Mouse (Mus musculus) heart, embryonic 15.5 days (tissue): ENCODE results near the gene Top2b. TPM values are rescaled to one million over a fixed set of nuclear protein-coding genes. Genes with fewer than 3 reads are reported as not detected.
A peak's percentile ranks its signal among the peaks of the same experiment; 100 is the strongest.

Source experiments
- ATAC-seq: fragments of 200-750 bp; cut with Nextera tagmentation; replicated peaks from 2 replicates; pipeline ENCODE4 v1.8.0; 2017; ENCODE audit warnings: low read depth, moderate TSS enrichment; ENCODE audit not compliant: insufficient number of reproducible peaks, insufficient read depth, low FRiP score
- H3K27ac ChIP-seq: fragments of 300-500 bp; sonication (generic); 2 replicates; pipeline ENCODE4 v1.5.1; 2015; ENCODE audit warnings: mild to moderate bottlenecking, inconsistent platforms
- H3K27me3 ChIP-seq: fragments of 300-500 bp; sonication (generic); 2 replicates; pipeline ENCODE4 v1.6.1; 2015; ENCODE audit warnings: inconsistent platforms
- H3K36me3 ChIP-seq: fragments of 300-500 bp; sonication (generic); 2 replicates; pipeline ENCODE4 v1.6.1; 2015; ENCODE audit warnings: mild to moderate bottlenecking, inconsistent platforms
- H3K4me1 ChIP-seq: fragments of 300-500 bp; sonication (generic); replicated peaks from 2 replicates; pipeline ENCODE4 v1.6.1; 2015; ENCODE audit warnings: inconsistent platforms
- H3K4me2 ChIP-seq: fragments of 300-500 bp; sonication (generic); 2 replicates; pipeline ENCODE4 v1.6.1; 2015; ENCODE audit warnings: inconsistent platforms, mild to moderate bottlenecking, moderate library complexity
- H3K4me3 ChIP-seq: fragments of 300-500 bp; sonication (generic); 2 replicates; pipeline ENCODE4 v1.5.1; 2015; ENCODE audit warnings: mild to moderate bottlenecking, inconsistent platforms
- H3K9ac ChIP-seq: fragments of 300-500 bp; sonication (generic); 2 replicates; pipeline ENCODE4 v1.6.1; 2015; ENCODE audit warnings: mild to moderate bottlenecking, inconsistent platforms
- H3K9me3 ChIP-seq: fragments of 300-500 bp; sonication (generic); replicated peaks from 2 replicates; pipeline ENCODE4 v1.6.1; 2016; ENCODE audit warnings: inconsistent platforms
- WGBS: fragments of 180-500 bp; shearing (Covaris S2); methylation state at CpG from one replicate; pipeline ENCODE4 v1.1.7; 2015; ENCODE audit warnings: mixed read lengths; 5-methylcytosine and 5-hydroxymethylcytosine counted together
- polyA plus RNA-seq: library from polyadenylated mRNA; unstranded; fragments of >200 nt; fragmentation: Nextera tagmentation; extraction: Ambion mirVana; gene quantifications from 2 replicates; pipeline ENCODE4 v1.2.1, GENCODE M21; 2015

The Top2b gene
- 29.5 and 31.6 TPM in 2 replicates for polyA plus RNA-seq

GRCm38 (mm10) chr14:16364878-16365337 is at the start of gene Top2b:
Gene Top2b, plus strand, starts transcription at chr14:16365179.
- Histone ChIP-seq H3K4me1 (peaks cover 14% of the 10 kb centered on the region), H3K27ac (peak within 1 kb of the TSS; percentile 97)
- ATAC-seq: peak; percentile 99

GRCm38 (mm10) chr14:16316715-16317114 is 48.3 kb upstream of the Top2b start:
- H3K4me3 ChIP-seq: no peak overlapping the region
- H3K9me3 ChIP-seq: no peaks in the 10 kb centered on the region
- 20% methylated on average over 1 of the region's 1 CpGs for WGBS
- no peaks in the 10 kb centered on the region for H3K36me3 ChIP-seq
- peak overlapping the region; percentile 61; the same call in 1 of the 2 replicates for H3K27ac ChIP-seq
- no peak for ATAC-seq
- H3K4me2 ChIP-seq: no peak overlapping the region
- H3K27me3 ChIP-seq: no peaks in the 10 kb centered on the region
- H3K4me1 ChIP-seq: peaks cover 6% of the 10 kb centered on the region
- no peak overlapping the region for H3K9ac ChIP-seq

More at GRCm38 (mm10) chr14:16364878-16365337, at the start of gene Top2b:
- Histone ChIP-seq H3K27me3 (no peaks in the 10 kb centered on the region), H3K36me3 (no peaks in the 10 kb centered on the region), H3K9me3 (no peaks in the 10 kb centered on the region), H3K4me2 (peak within 1 kb of the TSS; percentile 84), H3K9ac (peak within 1 kb of the TSS; percentile 89), H3K4me3 (peak within 1 kb of the TSS; percentile 75)
- WGBS: under 1% methylated on average over 32 of the region's 32 CpGs

GRCm38 (mm10) chr14:16319818-16320217 is 45.2 kb upstream of the Top2b start:
- ATAC-seq: no peak
- no peak overlapping the region for H3K27ac ChIP-seq
- no peaks in the 10 kb centered on the region for H3K4me1 ChIP-seq
- H3K9ac ChIP-seq: no peak overlapping the region
- no peak overlapping the region for H3K4me2 ChIP-seq
- no peak overlapping the region for H3K4me3 ChIP-seq
- 79% methylated on average over 2 of the region's 2 CpGs for WGBS
- no peaks in the 10 kb centered on the region for H3K36me3 ChIP-seq
- no peaks in the 10 kb centered on the region for H3K9me3 ChIP-seq
- no peaks in the 10 kb centered on the region for H3K27me3 ChIP-seq

- H3K4me1 ChIP-seq: peaks cover 8% of the 10 kb centered on the region; the same call in 1 of the 2 replicates
- no peak for ATAC-seq
- no peaks in the 10 kb centered on the region for H3K27me3 ChIP-seq
- H3K9me3 ChIP-seq: no peaks in the 10 kb centered on the region
- H3K4me3 ChIP-seq: no peak overlapping the region
- no peak overlapping the region for H3K9ac ChIP-seq
- no peaks in the 10 kb centered on the region for H3K36me3 ChIP-seq
- H3K4me2 ChIP-seq: no peak overlapping the region
- 72% methylated on average over 4 of the region's 4 CpGs for WGBS
- H3K27ac ChIP-seq: no peak overlapping the region
Observed at GRCm38 (mm10) chr14:16324394-16324793, 40.6 kb upstream of the Top2b start.

- no peaks in the 10 kb centered on the region for H3K36me3 ChIP-seq
- peaks cover 8% of the 10 kb centered on the region; the same call in 1 of the 2 replicates for H3K4me1 ChIP-seq
- no peak overlapping the region for H3K27ac ChIP-seq
- H3K27me3 ChIP-seq: no peaks in the 10 kb centered on the region
- H3K4me3 ChIP-seq: no peak overlapping the region
- WGBS: 36% methylated on average over 1 of the region's 1 CpGs
- no peak overlapping the region for H3K9ac ChIP-seq
- H3K4me2 ChIP-seq: no peak overlapping the region
- ATAC-seq: no peak
- H3K9me3 ChIP-seq: no peaks in the 10 kb centered on the region
Observed at GRCm38 (mm10) chr14:16325208-16325607, 39.8 kb upstream of the Top2b start.

- 7% methylated on average over 2 of the region's 2 CpGs for WGBS
- H3K27ac ChIP-seq: peak overlapping the region; percentile 16; the same call in 1 of the 2 replicates
- H3K9ac ChIP-seq: no peak overlapping the region
Observed at GRCm38 (mm10) chr14:16328531-16328930, 36.4 kb upstream of the Top2b start.

GRCm38 (mm10) chr14:16328959-16329480 is 36.0 kb upstream of the Top2b start:
- 36% methylated on average over 5 of the region's 5 CpGs for WGBS
- Histone ChIP-seq H3K36me3 (no peaks in the 10 kb centered on the region), H3K4me1 (peaks cover 8% of the 10 kb centered on the region; the same call in 1 of the 2 replicates), H3K27me3 (no peaks in the 10 kb centered on the region), H3K4me2 (no peak overlapping the region), H3K4me3 (no peak overlapping the region), H3K9ac (no peak overlapping the region), H3K9me3 (no peaks in the 10 kb centered on the region), H3K27ac (peak overlapping the region; percentile 16; the same call in 1 of the 2 replicates)
- ATAC-seq: no peak

More at GRCm38 (mm10) chr14:16328531-16328930, 36.4 kb upstream of the Top2b start:
- H3K4me3 ChIP-seq: no peak overlapping the region
- no peaks in the 10 kb centered on the region for H3K36me3 ChIP-seq
- ATAC-seq: peak; percentile 87
- no peaks in the 10 kb centered on the region for H3K27me3 ChIP-seq
- H3K9me3 ChIP-seq: no peaks in the 10 kb centered on the region
- H3K4me1 ChIP-seq: peaks cover 8% of the 10 kb centered on the region; the same call in 1 of the 2 replicates
- H3K4me2 ChIP-seq: no peak overlapping the region

GRCm38 (mm10) chr14:16329756-16330155 is 35.2 kb upstream of the Top2b start:
- Histone ChIP-seq H3K9ac (no peak overlapping the region), H3K4me1 (peaks cover 8% of the 10 kb centered on the region; the same call in 1 of the 2 replicates), H3K4me2 (no peak overlapping the region), H3K27me3 (no peaks in the 10 kb centered on the region), H3K36me3 (no peaks in the 10 kb centered on the region), H3K4me3 (no peak overlapping the region), H3K27ac (no peak overlapping the region), H3K9me3 (no peaks in the 10 kb centered on the region)
- WGBS: 62% methylated on average over 3 of the region's 3 CpGs
- no peak for ATAC-seq

- 86% methylated on average over 3 of the region's 3 CpGs for WGBS
- no peak for ATAC-seq
- H3K36me3 ChIP-seq: no peaks in the 10 kb centered on the region
- H3K27ac ChIP-seq: no peak overlapping the region
- H3K9ac ChIP-seq: no peak overlapping the region
- no peak overlapping the region for H3K4me3 ChIP-seq
- H3K27me3 ChIP-seq: no peaks in the 10 kb centered on the region
- no peak overlapping the region for H3K4me2 ChIP-seq
- peaks cover 5% of the 10 kb centered on the region for H3K4me1 ChIP-seq
- H3K9me3 ChIP-seq: no peaks in the 10 kb centered on the region
Observed at GRCm38 (mm10) chr14:16334260-16334659, 30.7 kb upstream of the Top2b start.

GRCm38 (mm10) chr14:16335835-16336417 is 29.1 kb upstream of the Top2b start:
- H3K9ac ChIP-seq: no peak overlapping the region
- H3K9me3 ChIP-seq: no peaks in the 10 kb centered on the region
- no peak overlapping the region for H3K4me2 ChIP-seq
- H3K4me3 ChIP-seq: no peak overlapping the region
- 38% methylated on average over 3 of the region's 3 CpGs for WGBS
- peaks cover 5% of the 10 kb centered on the region for H3K4me1 ChIP-seq
- H3K27ac ChIP-seq: no peak overlapping the region
- ATAC-seq: no peak
- no peaks in the 10 kb centered on the region for H3K27me3 ChIP-seq
- no peaks in the 10 kb centered on the region for H3K36me3 ChIP-seq

GRCm38 (mm10) chr14:16347505-16347904 is 17.5 kb upstream of the Top2b start:
- Histone ChIP-seq H3K36me3 (no peaks in the 10 kb centered on the region), H3K9ac (no peak overlapping the region), H3K27ac (no peak overlapping the region), H3K4me2 (no peak overlapping the region), H3K4me3 (no peak overlapping the region), H3K9me3 (no peaks in the 10 kb centered on the region), H3K4me1 (no peaks in the 10 kb centered on the region), H3K27me3 (no peaks in the 10 kb centered on the region)
- ATAC-seq: no peak
- WGBS: 75% methylated on average over 9 of the region's 9 CpGs

GRCm38 (mm10) chr14:16359704-16360103 is 5.3 kb upstream of the Top2b start:
- Histone ChIP-seq H3K4me2 (no peak overlapping the region), H3K27ac (no peak overlapping the region), H3K36me3 (no peaks in the 10 kb centered on the region), H3K4me1 (peaks cover 4% of the 10 kb centered on the region; the same call in 1 of the 2 replicates), H3K9me3 (no peaks in the 10 kb centered on the region), H3K4me3 (no peak overlapping the region), H3K27me3 (no peaks in the 10 kb centered on the region), H3K9ac (no peak overlapping the region)
- no peak for ATAC-seq
- WGBS: 45% methylated on average over 1 of the region's 1 CpGs
